Mouse (Mus musculus): Measurements from ENCODE around the gene Rgp1. TPM values are rescaled to one million over a fixed set of nuclear protein-coding genes. Genes with fewer than 3 reads are reported as not detected.

The Rgp1 gene
- polyA plus RNA-seq, 1 experiment from 2014 or later: 21.1 TPM

DNA sequence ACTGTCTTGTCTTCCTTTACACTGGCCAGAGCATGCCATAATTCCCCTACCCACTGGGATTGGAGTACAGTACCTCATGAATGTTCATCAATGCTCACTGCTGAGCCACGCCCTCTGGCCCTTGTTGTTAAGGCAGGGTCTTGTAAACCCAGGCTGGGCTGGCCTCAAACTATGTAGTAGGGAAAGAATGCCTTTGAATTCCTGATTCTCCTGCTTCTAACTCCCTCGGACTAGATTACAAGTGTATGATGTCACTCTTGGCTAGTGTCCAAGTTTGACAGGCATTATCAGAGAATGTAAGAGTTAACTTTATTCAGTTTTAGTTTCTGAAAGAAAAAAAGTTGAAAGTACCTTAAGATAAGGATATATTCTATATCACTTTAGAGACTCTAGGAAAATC lies 14.3 kb upstream of the Rgp1 start:
- DNase-seq (ENCODE audit: low spot score) (no peak), ATAC-seq (replicated peaks; ENCODE audit: insufficient number of reproducible peaks, low FRiP score, low TSS enrichment, low read depth) (no peak)
- H3K27me3 ChIP-seq (ENCODE audit: control insufficient read depth, insufficient read depth, low read length): no peaks in the 10 kb centered on the region
- no peaks in the 10 kb centered on the region for H3K9me3 ChIP-seq (replicated peaks; ENCODE audit: control insufficient read depth, low read length)
- peaks cover 11% of the 10 kb centered on the region for H3K4me1 ChIP-seq (ENCODE audit: control insufficient read depth, insufficient read depth, low read length)
- no peak overlapping the region for H3K27ac ChIP-seq (replicated peaks; ENCODE audit: low read depth, low read length)
- peaks cover 11% of the 10 kb centered on the region for H3K36me3 ChIP-seq (replicated peaks; ENCODE audit: control insufficient read depth, insufficient read depth, low read depth, low read length)
- no peak overlapping the region for H3K4me2 ChIP-seq (ENCODE audit: low read depth, low read length)
- 71% methylated on average over 2 of the region's 2 CpGs for WGBS
- H3K4me3 ChIP-seq (ENCODE audit: low read depth, low read length): no peak overlapping the region
- H3K9ac ChIP-seq (replicated peaks; ENCODE audit: low read length): no peak overlapping the region

DNA sequence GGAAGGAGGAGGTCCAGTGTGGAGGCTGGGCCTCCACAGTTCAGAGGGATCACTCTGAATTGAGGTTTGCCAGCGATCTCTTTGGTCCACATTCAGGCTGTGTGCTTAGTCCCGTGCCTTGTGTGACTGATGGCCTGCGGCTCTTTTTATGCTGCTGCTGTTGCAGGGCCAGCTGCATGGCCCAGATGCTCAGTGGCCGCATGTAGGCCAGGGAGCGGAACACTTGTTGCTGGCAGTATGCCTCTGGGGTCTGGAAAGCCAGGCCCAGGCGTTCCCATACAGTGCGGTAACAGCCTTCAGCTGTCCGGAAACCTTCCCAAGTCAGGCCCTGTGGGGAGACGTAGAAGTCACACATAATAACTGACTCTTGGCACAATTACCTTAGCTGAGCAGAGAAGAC lies 11.4 kb upstream of the Rgp1 start:
- Histone ChIP-seq H3K36me3 (replicated peaks; ENCODE audit: control insufficient read depth, insufficient read depth, low read depth, low read length) (peaks cover 13% of the 10 kb centered on the region), H3K9me3 (replicated peaks; ENCODE audit: control insufficient read depth, low read length) (no peaks in the 10 kb centered on the region), H3K4me1 (ENCODE audit: control insufficient read depth, insufficient read depth, low read length) (peaks cover 5% of the 10 kb centered on the region), H3K27me3 (ENCODE audit: control insufficient read depth, insufficient read depth, low read length) (no peaks in the 10 kb centered on the region), H3K9ac (replicated peaks; ENCODE audit: low read length) (no peak overlapping the region), H3K4me2 (ENCODE audit: low read depth, low read length) (no peak overlapping the region), H3K4me3 (ENCODE audit: low read depth, low read length) (no peak overlapping the region), H3K27ac (replicated peaks; ENCODE audit: low read depth, low read length) (no peak overlapping the region)
- 85% methylated on average over 9 of the region's 9 CpGs for whole genome bisulfite sequencing
- DNase-seq (ENCODE audit: low spot score) (no peak), ATAC-seq (replicated peaks; ENCODE audit: insufficient number of reproducible peaks, low FRiP score, low TSS enrichment, low read depth) (no peak)

DNA sequence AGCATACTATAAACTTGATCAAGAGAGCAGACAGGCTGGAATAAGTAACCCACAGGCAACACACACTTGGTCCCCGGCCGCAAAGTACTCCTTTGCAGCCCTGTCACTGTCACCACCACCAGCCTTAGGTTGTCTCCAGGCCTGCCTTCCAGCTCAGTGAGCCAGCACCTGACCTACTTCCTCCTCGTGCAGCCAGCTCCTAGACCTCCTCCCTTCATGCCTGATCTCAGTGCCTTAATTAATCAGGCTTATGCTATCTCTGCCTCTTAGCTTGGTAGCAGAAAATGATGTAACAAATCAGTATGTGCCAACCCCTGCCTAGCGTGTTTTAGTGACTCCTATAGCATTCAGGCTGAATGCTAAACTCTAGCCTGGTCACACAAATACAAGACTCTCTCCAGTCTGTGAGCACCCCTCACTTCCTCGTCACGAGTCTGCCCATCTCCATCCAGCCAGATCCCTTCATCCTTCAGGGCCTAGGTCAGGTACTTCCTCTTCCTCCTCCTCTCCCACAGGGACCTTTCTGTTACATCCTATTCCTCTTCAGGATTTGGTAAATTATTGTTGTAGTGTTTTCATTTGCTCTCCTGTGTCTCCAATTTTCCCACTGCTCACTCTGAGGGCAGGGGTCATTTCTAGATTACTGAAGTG lies 7.0 kb upstream of the Rgp1 start:
- WGBS: 82% methylated on average over 6 of the region's 6 CpGs
- Histone ChIP-seq H3K9me3 (replicated peaks; ENCODE audit: control insufficient read depth, low read length) (no peaks in the 10 kb centered on the region), H3K4me2 (ENCODE audit: low read depth, low read length) (no peak overlapping the region), H3K4me3 (ENCODE audit: low read depth, low read length) (no peak overlapping the region), H3K4me1 (ENCODE audit: control insufficient read depth, insufficient read depth, low read length) (no peaks in the 10 kb centered on the region), H3K27ac (replicated peaks; ENCODE audit: low read depth, low read length) (no peak overlapping the region), H3K27me3 (ENCODE audit: control insufficient read depth, insufficient read depth, low read length) (no peaks in the 10 kb centered on the region), H3K36me3 (replicated peaks; ENCODE audit: control insufficient read depth, insufficient read depth, low read depth, low read length) (peaks cover 9% of the 10 kb centered on the region), H3K9ac (replicated peaks; ENCODE audit: low read length) (no peak overlapping the region)
- DNase-seq (ENCODE audit: low spot score) (no peak), ATAC-seq (replicated peaks; ENCODE audit: insufficient number of reproducible peaks, low FRiP score, low TSS enrichment, low read depth) (no peak)

DNA sequence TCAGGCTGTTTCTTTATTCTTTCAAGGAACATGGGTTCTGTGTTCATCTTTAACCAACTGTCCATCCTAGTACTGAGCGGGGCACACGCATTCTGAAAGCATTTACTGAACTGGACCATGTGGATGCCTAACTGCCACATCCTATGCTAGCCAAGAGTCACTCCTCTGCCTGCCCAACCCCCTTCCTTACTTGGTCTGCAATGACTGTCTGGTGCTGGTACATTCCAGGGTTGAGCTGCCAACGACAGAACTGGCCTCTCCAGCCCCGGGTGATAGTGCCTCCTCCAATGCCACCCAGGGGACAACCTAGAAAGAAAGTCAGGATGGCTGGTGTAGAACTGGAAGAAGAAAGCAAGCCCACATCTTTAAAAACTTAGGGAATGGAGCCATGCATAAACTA lies 5.0 kb upstream of the Rgp1 start:
- H3K9ac ChIP-seq (replicated peaks; ENCODE audit: low read length): no peak overlapping the region
- no peaks in the 10 kb centered on the region for H3K27me3 ChIP-seq (ENCODE audit: control insufficient read depth, insufficient read depth, low read length)
- H3K27ac ChIP-seq (replicated peaks; ENCODE audit: low read depth, low read length): no peak overlapping the region
- no peak overlapping the region for H3K4me2 ChIP-seq (ENCODE audit: low read depth, low read length)
- 96% methylated on average over 4 of the region's 4 CpGs for WGBS
- DNase-seq (ENCODE audit: low spot score): no peak
- H3K4me1 ChIP-seq (ENCODE audit: control insufficient read depth, insufficient read depth, low read length): peaks cover 6% of the 10 kb centered on the region; the same call in 1 of the 2 replicates
- H3K4me3 ChIP-seq (ENCODE audit: low read depth, low read length): no peak overlapping the region
- H3K9me3 ChIP-seq (replicated peaks; ENCODE audit: control insufficient read depth, low read length): no peaks in the 10 kb centered on the region
- peaks cover 3% of the 10 kb centered on the region; the same call in 1 of the 2 replicates for H3K36me3 ChIP-seq (replicated peaks; ENCODE audit: control insufficient read depth, insufficient read depth, low read depth, low read length)
- no peak for ATAC-seq (replicated peaks; ENCODE audit: insufficient number of reproducible peaks, low FRiP score, low TSS enrichment, low read depth)

DNA sequence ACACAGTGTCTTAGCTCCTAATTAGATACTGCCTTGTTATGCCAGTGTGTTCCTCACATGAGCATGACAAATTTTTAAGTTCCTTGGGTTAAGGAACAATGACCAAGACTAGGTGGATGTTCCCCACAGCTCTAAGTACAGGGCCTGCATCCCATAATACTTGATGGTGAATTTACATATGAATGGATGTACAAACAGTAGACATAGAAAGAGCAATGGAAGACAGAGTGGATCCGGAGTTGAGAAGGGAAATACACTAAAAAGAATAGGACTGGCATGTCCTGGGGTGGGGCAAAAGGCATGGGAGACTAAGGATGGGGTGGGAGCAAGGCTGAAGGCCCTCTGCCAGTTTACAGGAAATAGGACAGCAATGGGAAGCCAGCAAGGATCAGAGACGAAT lies 3.2 kb upstream of the Rgp1 start:
- no peaks in the 10 kb centered on the region for H3K27me3 ChIP-seq (ENCODE audit: control insufficient read depth, insufficient read depth, low read length)
- WGBS: 84% methylated on average over 2 of the region's 2 CpGs
- H3K4me2 ChIP-seq (ENCODE audit: low read depth, low read length): no peak overlapping the region
- no peak overlapping the region for H3K4me3 ChIP-seq (ENCODE audit: low read depth, low read length)
- 0 out of 2 replicates have a peak, but pooled peaks cover 1% of the 10 kb centered on the region for H3K36me3 ChIP-seq (replicated peaks; ENCODE audit: control insufficient read depth, insufficient read depth, low read depth, low read length)
- ATAC-seq (replicated peaks; ENCODE audit: insufficient number of reproducible peaks, low FRiP score, low TSS enrichment, low read depth) (no peak), DNase-seq (ENCODE audit: low spot score) (no peak)
- H3K9me3 ChIP-seq (replicated peaks; ENCODE audit: control insufficient read depth, low read length): no peaks in the 10 kb centered on the region
- H3K4me1 ChIP-seq (ENCODE audit: control insufficient read depth, insufficient read depth, low read length): peaks cover 6% of the 10 kb centered on the region; the same call in 1 of the 2 replicates
- no peak overlapping the region for H3K9ac ChIP-seq (replicated peaks; ENCODE audit: low read length)
- H3K27ac ChIP-seq (replicated peaks; ENCODE audit: low read depth, low read length): no peak overlapping the region

DNA sequence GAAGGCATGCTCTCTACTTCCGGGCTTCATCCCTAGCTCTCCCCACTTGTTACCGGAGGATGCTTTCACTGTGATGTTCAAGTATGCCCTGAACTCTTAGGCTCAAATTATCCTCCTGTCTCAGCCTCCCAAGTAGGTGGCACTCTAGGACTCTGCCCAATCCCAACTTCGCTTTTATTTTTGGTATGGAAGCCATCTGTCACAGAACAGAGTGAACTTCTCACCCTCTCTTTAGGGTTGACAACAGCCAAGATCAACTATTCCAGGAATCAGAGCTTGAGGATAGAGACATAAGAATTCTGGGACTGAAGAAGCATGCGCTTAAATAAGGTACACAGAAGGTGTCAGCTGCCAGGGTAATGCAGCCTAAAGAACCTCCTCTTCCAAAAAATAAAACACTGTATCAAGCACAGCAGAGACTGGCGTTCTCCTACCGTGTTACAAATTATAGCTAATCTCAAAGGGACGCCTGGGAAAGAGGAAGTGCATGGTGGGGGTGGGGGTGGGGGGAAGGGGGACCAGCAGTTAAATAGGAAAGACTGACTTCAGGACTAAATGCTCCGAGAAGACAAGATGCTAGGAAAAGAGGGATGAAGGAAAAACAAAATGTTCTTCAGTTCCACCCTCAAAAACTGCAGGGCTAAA lies 1.2 kb upstream of the Rgp1 start:
- H3K4me1 ChIP-seq (ENCODE audit: control insufficient read depth, insufficient read depth, low read length): peaks cover 6% of the 10 kb centered on the region; the same call in 1 of the 2 replicates
- WGBS: 45% methylated on average over 8 of the region's 8 CpGs
- H3K9ac ChIP-seq (replicated peaks; ENCODE audit: low read length): peak overlapping the region; percentile 84
- H3K4me3 ChIP-seq (ENCODE audit: low read depth, low read length): peak overlapping the region; percentile 81
- DNase-seq (ENCODE audit: low spot score): no peak
- no peaks in the 10 kb centered on the region for H3K9me3 ChIP-seq (replicated peaks; ENCODE audit: control insufficient read depth, low read length)
- no peaks in the 10 kb centered on the region for H3K27me3 ChIP-seq (ENCODE audit: control insufficient read depth, insufficient read depth, low read length)
- no peak for ATAC-seq (replicated peaks; ENCODE audit: insufficient number of reproducible peaks, low FRiP score, low TSS enrichment, low read depth)
- H3K27ac ChIP-seq (replicated peaks; ENCODE audit: low read depth, low read length): no peak overlapping the region
- peak overlapping the region; percentile 87 for H3K4me2 ChIP-seq (ENCODE audit: low read depth, low read length)
- H3K36me3 ChIP-seq (replicated peaks; ENCODE audit: control insufficient read depth, insufficient read depth, low read depth, low read length): peaks cover 3% of the 10 kb centered on the region; the same call in 1 of the 2 replicates

DNA sequence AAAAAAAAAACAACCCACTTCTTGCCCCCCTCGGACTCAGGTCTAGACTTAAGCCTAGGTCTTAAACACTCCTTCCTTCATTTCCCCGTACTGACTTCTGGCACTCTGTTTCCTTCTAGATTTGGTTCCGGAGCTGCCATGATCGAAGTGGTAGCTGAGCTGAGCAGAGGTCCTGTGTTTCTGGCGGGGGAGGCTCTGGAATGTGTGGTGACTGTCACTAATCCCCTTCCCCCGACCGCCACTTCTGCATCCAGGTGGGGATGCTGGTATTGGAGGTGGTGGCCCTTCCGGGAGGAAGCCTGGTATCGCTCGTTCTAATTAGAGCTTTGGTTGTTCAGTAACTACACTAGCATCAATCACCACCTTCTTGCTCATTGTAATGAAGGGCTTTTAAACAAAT lies 741 bp downstream of the Rgp1 start:
- ATAC-seq (replicated peaks; ENCODE audit: insufficient number of reproducible peaks, low FRiP score, low TSS enrichment, low read depth) (no peak), DNase-seq (ENCODE audit: low spot score) (no peak)
- Histone ChIP-seq H3K36me3 (replicated peaks; ENCODE audit: control insufficient read depth, insufficient read depth, low read depth, low read length) (peaks cover 3% of the 10 kb centered on the region; the same call in 1 of the 2 replicates), H3K4me2 (ENCODE audit: low read depth, low read length) (peak overlapping the region; percentile 87), H3K9ac (replicated peaks; ENCODE audit: low read length) (peak overlapping the region; percentile 84), H3K27me3 (ENCODE audit: control insufficient read depth, insufficient read depth, low read length) (no peaks in the 10 kb centered on the region), H3K27ac (replicated peaks; ENCODE audit: low read depth, low read length) (no peak overlapping the region; the same call in 1 of the 2 replicates), H3K9me3 (replicated peaks; ENCODE audit: control insufficient read depth, low read length) (no peaks in the 10 kb centered on the region), H3K4me3 (ENCODE audit: low read depth, low read length) (peak overlapping the region; percentile 81), H3K4me1 (ENCODE audit: control insufficient read depth, insufficient read depth, low read length) (peaks cover 6% of the 10 kb centered on the region; the same call in 1 of the 2 replicates)
- 7% methylated on average over 10 of the region's 10 CpGs for WGBS

DNA sequence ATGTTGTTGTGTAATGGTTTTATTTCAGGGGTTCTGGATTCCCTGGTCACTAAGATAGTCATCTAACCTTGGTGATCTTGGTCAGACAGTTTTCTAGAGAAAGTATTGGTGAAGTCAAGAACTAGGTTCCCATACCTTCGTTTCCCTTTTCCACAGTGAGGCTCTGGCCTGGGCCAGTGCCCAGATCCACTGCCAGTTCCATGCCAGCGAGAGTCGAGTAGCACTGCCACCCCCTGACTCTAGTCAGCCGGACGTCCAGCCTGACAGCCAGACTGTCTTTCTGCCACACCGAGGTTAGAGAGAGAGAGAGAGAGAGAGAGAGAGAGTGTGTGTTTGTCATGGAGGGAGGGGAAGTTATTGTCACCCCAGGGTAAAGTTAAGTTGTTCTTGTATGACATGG lies 1.2 kb downstream of the Rgp1 start:
- Histone ChIP-seq H3K36me3 (replicated peaks; ENCODE audit: control insufficient read depth, insufficient read depth, low read depth, low read length) (peaks cover 3% of the 10 kb centered on the region; the same call in 1 of the 2 replicates), H3K4me1 (ENCODE audit: control insufficient read depth, insufficient read depth, low read length) (peaks cover 6% of the 10 kb centered on the region; the same call in 1 of the 2 replicates), H3K9me3 (replicated peaks; ENCODE audit: control insufficient read depth, low read length) (no peaks in the 10 kb centered on the region), H3K27ac (replicated peaks; ENCODE audit: low read depth, low read length) (no peak overlapping the region), H3K4me2 (ENCODE audit: low read depth, low read length) (peak overlapping the region; percentile 87), H3K4me3 (ENCODE audit: low read depth, low read length) (peak overlapping the region; percentile 81), H3K27me3 (ENCODE audit: control insufficient read depth, insufficient read depth, low read length) (no peaks in the 10 kb centered on the region), H3K9ac (replicated peaks; ENCODE audit: low read length) (no peak overlapping the region; the same call in 1 of the 2 replicates)
- DNase-seq (ENCODE audit: low spot score) (no peak), ATAC-seq (replicated peaks; ENCODE audit: insufficient number of reproducible peaks, low FRiP score, low TSS enrichment, low read depth) (no peak)
- 80% methylated on average over 6 of the region's 6 CpGs for WGBS

Measured in embryonic facial prominence, embryonic 11.5 days (tissue).